Mouse (Mus musculus) heart, postnatal 0 days (tissue): Measurements from ENCODE around the gene Anpep.

ENCODE experiments used
- CTCF ChIP-seq: IDR thresholded peaks from 2 replicates; pipeline ENCODE4 v1.5.1; 2016; ENCODE audit warnings: antibody characterized with exemption, control low read depth, low read depth
- EP300 ChIP-seq: IDR thresholded peaks from 2 replicates; pipeline ENCODE4 v1.6.1; 2016; ENCODE audit warnings: antibody characterized with exemption, low read depth

DNA sequence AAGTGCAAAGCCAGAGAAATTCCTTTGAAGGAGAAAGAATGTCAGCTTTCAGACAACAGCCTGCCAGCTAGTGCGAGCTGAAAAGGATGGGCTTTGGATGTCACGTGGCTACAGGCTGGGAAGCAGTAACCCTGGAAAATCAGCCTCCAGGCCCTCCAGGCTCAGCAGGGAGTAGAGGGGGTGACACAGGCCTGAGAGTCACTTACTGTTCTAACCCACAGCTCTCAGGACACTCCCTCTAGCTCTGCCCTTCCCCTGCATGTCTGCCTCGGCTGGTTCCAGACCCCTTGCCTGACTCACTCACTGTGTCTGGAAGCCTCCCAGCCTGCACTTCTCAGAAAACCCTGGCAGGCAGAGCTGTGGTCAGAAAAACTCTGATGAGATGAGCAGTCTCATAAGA is 20.1 kb upstream of the Anpep start:
- TF ChIP-seq EP300 (no peak), CTCF (no peak)
